Mouse (Mus musculus) megakaryocyte, embryonic 14.5 days (primary cell): Measurements from ENCODE around the gene Mycbpap. TPM values are rescaled to one million over a fixed set of nuclear protein-coding genes. Genes with fewer than 3 reads are reported as not detected.

Experiments
- H3K27me3 ChIP-seq: replicated peaks from 2 replicates; pipeline ENCODE3; 2012; ENCODE audit warnings: inconsistent platforms
- H3K36me3 ChIP-seq: replicated peaks from 2 replicates; pipeline ENCODE3; 2012; ENCODE audit warnings: low read length, inconsistent platforms, mixed read lengths
- H3K4me1 ChIP-seq: 2 replicates; pipeline ENCODE4 v1.6.1; 2012; ENCODE audit warnings: inconsistent platforms
- H3K4me3 ChIP-seq: replicated peaks from 2 replicates; pipeline ENCODE3; 2012; ENCODE audit warnings: moderate library complexity, mild to moderate bottlenecking, inconsistent platforms
- H3K9me3 ChIP-seq: 2 replicates; pipeline ENCODE4 v1.6.1; 2012; ENCODE audit warnings: inconsistent platforms
- FLI1 ChIP-seq: IDR thresholded peaks from 2 replicates; pipeline ENCODE4 v1.6.1; 2012; ENCODE audit warnings: low read length, inconsistent platforms, mixed read lengths
- GATA1 ChIP-seq: IDR thresholded peaks from 3 replicates; pipeline ENCODE4 v1.6.1; 2012; ENCODE audit warnings: mixed read lengths, low read length, inconsistent platforms, borderline replicate concordance
- polyA plus RNA-seq: library from polyadenylated mRNA; stranded (reverse); fragments of >175 nt; gene quantifications from 2 replicates; pipeline ENCODE4 v1.2.3, GENCODE M21; 2012; ENCODE audit warnings: low replicate concordance; ENCODE audit not compliant: insufficient read depth

Mycbpap gene
- polyA plus RNA-seq, 1 experiment: not detected

DNA sequence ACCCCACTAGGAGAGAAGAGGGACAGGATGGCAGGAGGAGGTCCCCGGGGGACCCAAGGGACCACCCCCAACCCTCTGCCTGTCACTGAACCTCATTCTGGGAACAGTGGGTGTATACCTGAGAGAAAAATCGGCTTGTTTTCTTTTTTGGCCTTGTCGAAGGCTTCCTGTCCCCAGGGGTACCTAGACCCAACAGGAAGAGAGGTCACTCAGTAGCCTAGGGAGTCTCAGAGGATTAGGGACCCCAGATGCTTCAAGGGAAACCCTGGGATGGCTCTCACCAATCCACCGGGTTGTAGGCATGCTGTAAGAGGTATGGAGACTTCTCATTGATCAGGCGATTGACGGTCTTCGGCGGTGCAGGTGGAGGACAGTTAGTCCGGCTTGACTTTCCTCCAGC lies 36.9 kb downstream of the Mycbpap start:
- Histone ChIP-seq H3K36me3 (no peaks in the 10 kb centered on the region), H3K4me3 (no peak overlapping the region), H3K27me3 (peaks cover 98% of the 10 kb centered on the region), H3K9me3 (no peaks in the 10 kb centered on the region), H3K4me1 (peaks cover 10% of the 10 kb centered on the region)
- TF ChIP-seq FLI1 (no peak), GATA1 (no peak)

- Histone ChIP-seq H3K27me3 (peaks cover 98% of the 10 kb centered on the region), H3K36me3 (no peaks in the 10 kb centered on the region), H3K4me3 (no peak overlapping the region), H3K4me1 (peaks cover 10% of the 10 kb centered on the region), H3K9me3 (no peaks in the 10 kb centered on the region)
- no peak for TF ChIP-seq GATA1
- no peak for TF ChIP-seq FLI1
Observed at GRCm38 (mm10) chr11:94483921-94484320, 37.6 kb downstream of the Mycbpap start.

- H3K27me3 ChIP-seq: peaks cover 99% of the 10 kb centered on the region
- no peaks in the 10 kb centered on the region for H3K9me3 ChIP-seq
- H3K4me3 ChIP-seq: peak overlapping the region; percentile 14
- TF ChIP-seq FLI1: no peak
- TF ChIP-seq GATA1: no peak
- peaks cover 10% of the 10 kb centered on the region for H3K4me1 ChIP-seq
- H3K36me3 ChIP-seq: no peaks in the 10 kb centered on the region
Observed at GRCm38 (mm10) chr11:94483436-94483835, 38.1 kb downstream of the Mycbpap start.

GRCm38 (mm10) chr11:94482738-94483137 lies 38.8 kb downstream of the Mycbpap start:
- Histone ChIP-seq H3K4me3 (no peak overlapping the region), H3K9me3 (no peaks in the 10 kb centered on the region), H3K4me1 (peaks cover 10% of the 10 kb centered on the region), H3K36me3 (no peaks in the 10 kb centered on the region), H3K27me3 (peaks cover 99% of the 10 kb centered on the region)
- TF ChIP-seq GATA1: no peak
- TF ChIP-seq FLI1: no peak

DNA sequence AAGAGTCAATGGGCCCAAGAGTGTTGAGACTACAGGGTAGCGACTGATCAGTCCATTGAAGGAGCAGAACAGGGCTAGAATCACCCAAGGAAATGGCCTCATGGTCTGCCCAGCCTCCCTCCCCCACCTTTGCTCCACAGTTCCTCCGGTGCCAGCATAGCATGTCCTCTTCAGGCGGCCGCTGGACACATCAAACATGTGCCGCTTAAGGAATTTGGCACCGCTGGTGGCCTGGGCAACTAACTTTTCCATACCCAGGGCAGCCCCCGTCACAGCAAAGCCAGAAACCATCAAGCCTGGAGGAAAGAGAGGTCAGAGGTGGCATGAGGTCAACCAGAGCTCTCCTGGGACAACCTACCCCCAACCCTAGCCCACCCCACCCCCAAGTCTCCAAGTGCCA lies 39.6 kb downstream of the Mycbpap start:
- H3K36me3 ChIP-seq: no peaks in the 10 kb centered on the region
- peaks cover 10% of the 10 kb centered on the region for H3K4me1 ChIP-seq
- H3K9me3 ChIP-seq: no peaks in the 10 kb centered on the region
- TF ChIP-seq FLI1: no peak
- no peak for TF ChIP-seq GATA1
- peaks cover 99% of the 10 kb centered on the region for H3K27me3 ChIP-seq
- no peak overlapping the region for H3K4me3 ChIP-seq

DNA sequence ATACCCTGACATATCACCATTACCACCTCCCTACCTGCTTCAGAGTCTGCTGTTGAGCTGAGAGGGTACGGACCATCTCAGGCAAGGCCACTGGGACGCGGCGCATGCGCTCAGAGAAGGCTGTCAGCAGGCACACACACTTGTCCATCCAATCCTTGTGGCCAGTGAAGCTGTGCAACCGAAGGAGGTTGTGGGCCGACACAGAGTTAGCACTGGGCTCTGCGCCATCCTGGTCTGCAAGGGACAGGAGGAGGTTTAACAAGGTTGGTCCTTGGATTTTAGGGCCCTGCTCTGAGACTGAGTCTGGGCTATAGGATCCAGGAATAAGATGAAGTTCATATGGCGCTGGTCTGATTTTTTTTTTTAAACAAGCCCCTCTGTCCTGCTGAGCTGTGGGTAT lies 41.2 kb downstream of the Mycbpap start:
- Histone ChIP-seq H3K4me3 (peak overlapping the region; percentile 8), H3K36me3 (no peaks in the 10 kb centered on the region), H3K9me3 (no peaks in the 10 kb centered on the region), H3K27me3 (peaks cover 99% of the 10 kb centered on the region), H3K4me1 (peaks cover 3% of the 10 kb centered on the region; the same call in 1 of the 2 replicates)
- TF ChIP-seq FLI1 (no peak), GATA1 (no peak)

- Histone ChIP-seq H3K36me3 (no peaks in the 10 kb centered on the region), H3K4me3 (no peak overlapping the region), H3K9me3 (no peaks in the 10 kb centered on the region), H3K4me1 (peaks cover 26% of the 10 kb centered on the region), H3K27me3 (peaks cover 99% of the 10 kb centered on the region)
- TF ChIP-seq FLI1 (no peak), GATA1 (no peak)
Observed at GRCm38 (mm10) chr11:94477651-94478050, 43.9 kb downstream of the Mycbpap start.

DNA sequence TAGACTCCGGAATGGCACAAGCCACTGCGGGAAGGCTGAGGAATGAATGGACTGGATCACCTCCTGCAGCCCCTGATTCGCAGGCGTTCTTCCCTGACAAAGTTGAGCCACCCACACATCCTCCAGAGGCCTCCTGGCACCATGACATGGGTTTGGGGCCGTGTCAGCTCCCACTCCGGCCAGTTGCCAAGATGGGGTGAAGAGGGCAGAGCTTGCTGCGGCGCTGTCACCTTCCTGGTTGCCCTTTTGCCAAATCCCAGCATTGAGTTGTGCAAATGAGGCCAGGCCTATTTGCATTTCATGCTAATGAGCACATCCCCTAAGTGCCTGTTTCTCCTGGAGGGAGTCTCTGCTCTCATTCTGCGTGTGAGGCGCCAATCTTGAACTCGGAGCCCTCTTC lies 45.8 kb downstream of the Mycbpap start:
- H3K27me3 ChIP-seq: peaks cover 99% of the 10 kb centered on the region
- H3K36me3 ChIP-seq: no peaks in the 10 kb centered on the region
- H3K9me3 ChIP-seq: no peaks in the 10 kb centered on the region
- H3K4me1 ChIP-seq: peaks cover 28% of the 10 kb centered on the region
- H3K4me3 ChIP-seq: no peak overlapping the region
- TF ChIP-seq FLI1 (no peak), GATA1 (no peak)

DNA sequence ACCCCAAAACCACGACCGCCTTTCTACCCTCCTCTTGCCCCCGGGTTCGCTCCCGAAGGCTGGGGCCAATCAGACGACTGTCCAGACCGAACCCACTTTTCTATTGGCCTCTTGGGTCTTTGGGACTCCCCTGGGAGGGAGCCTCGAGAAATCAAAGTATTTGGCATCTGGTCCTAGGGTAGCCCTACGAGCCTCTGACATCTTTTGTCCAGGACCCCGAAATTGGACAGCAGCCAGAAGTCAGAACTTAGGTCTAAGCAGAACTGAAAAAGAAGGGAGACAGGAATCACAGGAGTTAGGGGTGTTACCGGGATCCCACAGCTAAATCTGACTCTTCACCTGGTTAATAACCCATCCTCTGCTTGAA lies 47.0 kb downstream of the Mycbpap start:
- peak overlapping the region; percentile 88 for H3K4me3 ChIP-seq
- H3K4me1 ChIP-seq: peaks cover 28% of the 10 kb centered on the region
- H3K9me3 ChIP-seq: no peaks in the 10 kb centered on the region
- no peaks in the 10 kb centered on the region for H3K36me3 ChIP-seq
- peaks cover 98% of the 10 kb centered on the region for H3K27me3 ChIP-seq
- TF ChIP-seq FLI1 (no peak), GATA1 (no peak)

DNA sequence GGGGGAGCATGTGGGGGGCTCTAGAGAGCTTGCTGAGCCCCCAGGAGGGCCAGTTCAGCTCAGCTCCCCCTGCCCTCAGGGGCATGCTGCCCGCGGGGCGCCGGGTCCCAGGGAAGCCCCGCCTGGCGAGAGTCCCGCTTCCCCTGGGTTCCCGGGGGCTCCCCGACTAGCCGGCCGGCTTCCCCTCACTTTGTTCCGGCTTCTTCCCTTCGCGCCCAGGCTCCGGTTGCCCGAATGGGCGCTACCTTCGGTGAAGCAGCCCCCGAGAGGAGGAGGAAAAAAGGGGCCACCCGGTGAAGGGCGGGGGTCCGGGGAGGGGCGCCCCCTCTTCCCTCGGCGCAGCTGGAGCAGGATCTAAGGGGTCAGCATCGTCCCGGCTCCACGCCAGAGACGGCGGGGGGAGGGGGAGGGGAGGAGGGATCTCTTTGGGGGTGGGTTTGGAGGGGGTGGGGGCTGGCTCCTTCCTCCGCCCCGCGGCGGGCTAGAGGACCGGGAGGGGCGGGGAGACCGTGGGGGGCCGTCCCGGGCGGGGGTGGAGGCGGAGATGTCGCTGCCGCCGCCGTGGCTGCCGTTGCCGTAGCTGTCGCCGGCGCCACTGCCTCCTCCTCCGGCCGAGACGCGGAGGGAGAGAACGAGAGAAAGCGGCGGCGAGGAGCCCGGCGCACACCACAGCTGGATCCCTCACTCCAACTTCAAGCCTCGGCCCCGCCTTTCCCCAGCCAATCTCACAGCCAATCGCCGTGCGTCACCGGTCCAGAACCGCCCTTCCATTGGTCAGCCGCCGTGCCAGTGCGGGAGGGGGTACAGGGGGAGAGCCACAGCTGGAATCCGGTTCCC lies 47.6 kb downstream of the Mycbpap start, which contains the start of gene Cacna1g:
TSS of gene Cacna1g (minus strand) at position 492 of the 837 bp plus-strand sequence.
- no peaks in the 10 kb centered on the region for H3K36me3 ChIP-seq
- peak within 1 kb of the TSS; percentile 88 for H3K4me3 ChIP-seq
- peaks cover 28% of the 10 kb centered on the region for H3K4me1 ChIP-seq
- TF ChIP-seq FLI1: no peak
- no peak for TF ChIP-seq GATA1
- H3K9me3 ChIP-seq: no peaks in the 10 kb centered on the region
- H3K27me3 ChIP-seq: peaks cover 98% of the 10 kb centered on the region
